Mouse (Mus musculus): Measurements from ENCODE around the gene Cd83.

Cd83 gene

DNA sequence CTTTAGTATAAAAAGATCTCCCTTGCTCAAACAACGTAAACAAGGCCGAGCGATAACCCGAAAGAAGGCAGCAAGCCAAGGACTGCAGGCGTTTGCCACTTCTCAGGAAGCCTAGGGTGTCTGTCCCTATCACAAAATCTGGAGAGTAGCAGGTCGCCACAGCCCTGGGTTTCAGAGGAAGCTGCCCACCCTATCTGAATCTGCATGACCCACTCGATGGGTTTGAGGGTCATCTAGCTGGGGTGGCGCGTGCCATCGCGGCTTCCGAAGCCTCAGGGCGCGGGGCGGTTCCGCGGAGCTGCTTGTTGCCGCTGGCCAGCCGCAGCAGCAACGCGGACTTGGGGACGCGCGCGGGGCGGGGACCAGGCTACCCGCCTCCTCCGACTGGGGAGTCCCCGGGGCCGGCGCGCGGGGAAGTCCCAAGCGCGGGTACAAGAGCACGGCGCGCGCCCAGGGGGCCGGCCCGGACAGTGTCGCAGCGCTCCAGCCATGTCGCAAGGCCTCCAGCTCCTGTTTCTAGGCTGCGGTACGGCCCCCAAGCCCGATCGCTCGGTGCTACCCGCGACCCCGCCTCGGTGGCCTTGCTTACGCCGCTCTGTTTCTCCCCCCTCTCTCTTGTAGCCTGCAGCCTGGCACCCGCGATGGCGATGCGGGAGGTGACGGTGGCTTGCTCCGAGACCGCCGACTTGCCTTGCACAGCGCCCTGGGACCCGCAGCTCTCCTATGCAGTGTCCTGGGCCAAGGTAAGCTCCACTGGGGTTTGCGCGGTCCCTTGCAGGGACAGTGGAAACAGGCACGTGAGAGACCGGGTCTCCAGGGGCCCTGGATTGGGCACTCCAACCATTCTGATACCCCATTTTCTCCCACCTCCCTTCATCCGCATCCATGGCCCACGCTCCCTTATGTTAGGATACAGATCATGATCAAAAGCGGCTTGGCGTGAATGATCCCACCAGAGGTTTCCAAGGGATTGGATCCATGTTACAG is at the start of gene Cd83:
TSS of gene Cd83 (plus strand) at position 51 of the 987 bp plus-strand sequence.
- peak; percentile 67 for DNase-seq (ENCODE audit: extremely low spot score, low spot score)

DNA sequence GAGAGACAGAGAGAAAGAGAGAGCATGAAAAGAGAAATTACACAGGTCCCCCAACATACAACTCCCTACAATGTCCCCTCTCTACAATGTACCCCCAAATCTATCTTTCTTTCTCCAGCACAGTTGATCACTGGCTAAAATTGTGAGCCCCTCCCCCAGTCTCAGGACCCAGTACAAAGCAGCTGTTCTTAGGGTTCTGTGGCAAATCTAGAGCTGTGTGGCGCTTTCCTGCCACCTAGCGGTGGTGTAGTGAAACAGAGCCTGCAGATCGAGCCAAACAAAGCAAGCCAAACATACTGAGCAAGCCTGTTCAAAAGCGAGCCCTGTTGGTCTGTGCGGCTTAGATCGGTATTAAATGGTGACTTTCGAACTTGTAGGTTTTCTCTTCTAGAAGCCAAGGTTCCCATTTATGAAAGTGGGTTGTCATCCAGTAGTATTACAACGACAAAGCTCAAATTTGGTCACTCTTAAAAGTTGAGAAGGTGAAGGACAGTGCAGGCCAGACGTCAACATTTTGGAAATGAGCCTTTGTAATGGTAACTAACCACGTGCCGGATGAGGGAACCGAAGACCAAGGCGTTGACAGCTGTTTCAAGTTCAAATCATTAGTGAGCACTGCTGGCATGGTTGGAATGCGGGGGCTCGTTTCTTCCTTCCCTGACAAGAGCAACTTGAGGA is 44.8 kb upstream of the Cd83 start:
- DNase-seq (ENCODE audit: extremely low spot score, low spot score) = peak; percentile 81

DNA sequence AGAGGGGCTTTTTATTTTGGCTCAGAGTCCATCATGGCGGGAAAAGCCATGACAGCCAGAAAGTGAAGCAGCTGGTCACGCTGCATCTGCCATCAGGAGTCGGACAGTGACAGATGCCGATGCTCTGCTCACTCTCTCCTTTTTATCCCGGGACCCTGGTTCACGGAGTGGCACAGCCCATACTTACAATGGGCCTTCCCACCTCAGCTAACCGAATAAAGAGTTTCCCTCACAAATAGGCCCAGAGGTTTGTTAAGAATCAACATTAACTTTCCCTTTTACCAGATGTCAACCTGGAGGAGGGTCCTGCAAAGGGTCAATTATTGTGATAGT is 44.3 kb upstream of the Cd83 start:
- no peak for DNase-seq (ENCODE audit: extremely low spot score, low spot score)

DNA sequence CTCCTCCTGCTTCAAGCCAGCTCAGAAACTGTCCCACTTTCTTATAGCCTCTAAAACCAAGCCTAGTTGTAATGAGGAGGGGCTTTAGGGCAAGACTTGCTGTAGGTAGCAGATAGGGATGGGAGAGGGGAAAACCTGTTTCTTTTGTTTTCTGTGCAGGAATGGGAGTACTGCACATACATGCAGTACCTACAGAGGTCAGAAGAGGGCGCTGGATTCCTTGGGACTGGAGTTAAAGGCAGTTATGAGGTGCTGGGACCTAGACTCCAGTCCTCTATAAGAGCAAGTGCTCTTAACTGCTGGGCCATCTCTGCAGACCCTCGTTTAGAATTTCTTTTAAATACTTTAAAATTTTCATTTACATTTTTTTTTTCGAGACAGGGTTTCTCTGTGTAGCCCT is 41.9 kb upstream of the Cd83 start:
- no peak for DNase-seq (ENCODE audit: extremely low spot score, low spot score)

GRCm38 (mm10) chr13:43744259-43744658 is 40.3 kb upstream of the Cd83 start:
- DNase-seq (ENCODE audit: extremely low spot score, low spot score) = no peak

GRCm38 (mm10) chr13:43750301-43750700 is 34.3 kb upstream of the Cd83 start:
- no peak for DNase-seq (ENCODE audit: extremely low spot score, low spot score)

DNA sequence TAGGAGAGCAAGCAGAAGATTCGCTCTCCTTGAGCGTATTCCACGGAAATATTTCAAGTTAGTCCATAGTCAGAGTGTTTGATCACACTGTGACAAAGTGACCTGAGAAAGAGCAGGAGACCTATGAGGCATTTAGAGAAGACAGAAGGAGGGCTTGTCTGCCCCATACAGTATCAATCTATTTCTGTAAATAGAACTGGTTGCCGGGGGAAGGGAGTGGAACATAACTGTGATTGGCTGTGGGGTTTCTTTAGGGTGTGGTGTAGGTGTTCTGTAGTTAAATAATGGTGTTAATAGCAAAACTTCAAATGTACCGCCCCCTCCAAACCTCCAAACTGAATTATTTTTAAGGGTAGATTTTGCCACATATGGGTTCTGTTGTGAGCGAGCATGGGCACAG is 33.6 kb upstream of the Cd83 start:
- DNase-seq (ENCODE audit: extremely low spot score, low spot score) = no peak

- no peak for DNase-seq (ENCODE audit: extremely low spot score, low spot score)
Measured at GRCm38 (mm10) chr13:43752407-43752806, 32.2 kb upstream of the Cd83 start.

DNA sequence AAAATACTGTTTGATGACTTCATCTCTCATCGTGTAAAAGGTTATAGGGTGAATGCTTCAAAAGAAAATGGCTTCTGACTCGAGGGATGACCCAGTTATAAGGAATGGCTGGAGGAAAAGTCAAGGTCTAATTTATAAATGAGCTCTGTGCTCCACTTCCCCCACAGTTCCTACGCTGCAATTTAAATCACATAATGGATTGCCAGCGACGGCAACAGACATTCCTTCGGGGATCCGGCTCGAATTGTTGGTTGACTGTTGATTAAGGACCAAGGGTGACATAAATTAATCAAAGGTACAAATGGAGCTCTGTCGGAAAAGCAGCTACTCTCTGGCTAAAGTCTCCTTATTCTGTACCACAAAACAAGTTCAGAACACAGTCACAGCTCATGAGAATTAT is 30.9 kb upstream of the Cd83 start:
- DNase-seq (ENCODE audit: extremely low spot score, low spot score) = no peak

DNA sequence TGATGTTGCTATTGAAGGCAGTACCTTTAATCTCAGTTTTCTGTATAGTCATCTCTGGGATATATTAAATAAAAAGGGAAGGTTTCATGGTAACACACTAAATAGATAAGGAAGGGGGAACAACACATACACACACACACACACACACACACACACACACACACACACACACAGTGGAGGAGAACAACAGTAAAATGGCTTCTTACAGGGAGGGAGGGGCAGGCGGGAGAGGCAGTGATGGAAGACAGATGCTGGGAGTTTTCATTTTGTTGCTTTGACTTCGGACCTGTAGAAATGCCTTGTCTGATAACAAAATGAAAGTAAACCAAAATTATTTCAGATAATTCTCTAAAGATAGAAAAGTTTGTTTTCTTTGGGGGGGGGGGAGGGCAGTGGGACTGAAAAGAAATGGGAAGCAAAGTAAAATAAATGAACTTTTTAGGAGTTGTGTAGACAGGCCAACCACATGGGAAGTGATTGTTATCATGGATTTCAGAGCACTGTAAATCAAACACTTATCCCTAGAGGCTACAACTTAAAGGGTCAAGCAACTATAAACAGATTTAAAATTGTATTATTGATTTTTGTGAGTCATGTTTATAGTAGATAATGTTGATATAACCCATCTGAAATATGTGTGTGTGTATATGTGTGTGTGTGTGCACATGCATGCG is 30.0 kb upstream of the Cd83 start:
- no peak for DNase-seq (ENCODE audit: extremely low spot score, low spot score)

DNA sequence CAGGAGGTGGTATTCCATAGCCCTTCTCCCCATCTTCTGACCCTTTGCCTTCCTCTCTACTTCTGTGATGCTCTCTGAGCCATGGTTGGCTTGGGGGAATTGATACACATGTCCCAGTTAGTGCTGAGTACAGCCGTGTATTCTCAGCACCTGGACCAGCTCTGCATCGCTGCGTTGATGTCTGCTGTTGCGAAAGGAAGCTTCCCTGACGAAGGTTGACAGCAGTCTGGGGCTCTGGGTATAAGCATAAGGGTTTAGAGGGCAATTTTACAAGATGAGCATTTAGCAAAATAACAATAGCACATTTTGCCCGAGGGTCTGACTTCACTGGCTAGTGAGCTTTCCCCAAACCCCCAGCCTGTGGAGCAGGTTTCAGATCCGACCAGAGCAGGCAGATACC is 29.0 kb upstream of the Cd83 start:
- DNase-seq (ENCODE audit: extremely low spot score, low spot score) = no peak

DNA sequence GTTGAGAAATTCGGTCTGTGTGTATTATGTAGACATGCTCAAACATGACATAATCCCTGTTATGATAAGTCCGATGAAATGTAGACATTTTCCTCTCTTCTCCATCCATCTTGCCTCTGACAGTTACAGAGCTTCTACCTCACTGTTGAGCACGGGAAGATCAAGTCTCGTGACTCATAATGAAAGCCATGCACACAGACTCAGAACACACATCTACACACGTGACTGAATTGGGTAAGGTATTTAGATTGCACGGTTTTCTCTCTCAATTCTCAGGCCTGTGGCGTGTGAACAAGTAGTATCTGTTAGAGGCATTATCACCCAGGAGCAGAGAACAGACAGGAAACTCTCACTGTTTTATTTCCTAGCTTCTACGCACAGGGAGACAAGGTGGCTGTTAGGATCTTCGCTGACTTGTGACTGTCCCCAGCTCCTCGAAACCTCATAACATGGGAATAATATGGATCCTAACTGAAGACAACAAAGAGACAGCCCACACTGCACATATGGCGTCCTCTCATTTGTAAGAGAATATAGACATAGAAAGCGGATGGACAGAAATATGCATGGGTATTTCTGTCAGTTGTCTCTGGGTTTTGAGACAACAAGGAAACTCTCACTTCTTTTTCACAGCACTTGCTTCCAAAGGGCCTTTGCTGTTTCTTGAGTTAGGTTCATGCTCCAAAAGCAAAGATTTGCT is 23.3 kb upstream of the Cd83 start:
- DNase-seq (ENCODE audit: extremely low spot score, low spot score) = no peak

DNA sequence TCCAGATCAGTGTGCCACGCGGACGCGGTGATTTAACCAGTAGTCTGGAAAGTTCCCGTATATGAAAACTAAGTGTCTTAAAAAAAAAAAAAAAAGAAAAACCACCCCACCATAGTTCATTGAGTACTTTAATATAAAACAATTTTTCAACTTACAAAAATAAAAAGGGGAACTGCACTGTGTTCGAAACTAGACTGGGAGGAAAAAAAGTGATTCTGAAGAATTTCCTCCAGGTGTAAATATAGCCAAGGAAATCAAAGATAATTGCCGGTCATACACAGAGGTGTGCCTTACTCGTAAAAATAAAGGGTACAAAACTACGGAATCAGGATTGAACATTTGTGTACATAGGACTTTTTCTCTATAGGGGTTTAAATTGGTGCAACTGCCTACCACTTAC is 21.7 kb upstream of the Cd83 start:
- no peak for DNase-seq (ENCODE audit: extremely low spot score, low spot score)

DNA sequence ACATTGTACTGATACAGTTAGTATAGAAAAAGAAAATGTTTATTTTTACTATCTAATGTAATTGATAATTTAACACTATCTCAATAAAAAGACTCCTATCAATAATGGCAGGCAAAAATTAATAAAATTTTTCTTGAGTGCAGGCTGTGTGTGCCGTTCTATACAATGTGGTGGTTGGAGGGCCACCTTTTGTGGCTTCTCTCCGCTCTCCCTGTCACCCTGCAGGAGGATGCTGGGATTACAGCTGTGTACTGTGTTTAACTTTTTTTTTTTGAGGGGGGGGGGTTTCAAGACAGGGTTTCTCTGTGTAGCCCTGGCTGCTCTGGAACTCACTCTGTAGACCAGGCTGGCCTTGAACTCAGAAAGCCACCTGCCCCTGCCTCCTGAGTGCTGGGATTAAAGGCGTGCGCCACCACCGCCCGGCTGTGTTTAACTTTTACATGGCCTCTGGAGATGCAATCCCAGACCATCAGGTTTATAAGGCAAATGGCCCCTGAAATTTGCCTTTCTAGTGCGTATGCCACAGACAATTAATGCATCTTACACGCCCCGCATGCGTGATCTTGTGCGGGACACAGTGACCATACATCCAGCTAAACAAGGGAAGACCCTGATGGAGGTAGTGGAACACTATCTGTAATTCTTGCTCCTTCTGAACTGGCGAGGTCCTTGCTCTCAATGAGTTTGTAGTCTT is 21.1 kb upstream of the Cd83 start:
- DNase-seq (ENCODE audit: extremely low spot score, low spot score) = no peak

GRCm38 (mm10) chr13:43763995-43764579 is 20.5 kb upstream of the Cd83 start:
- DNase-seq (ENCODE audit: extremely low spot score, low spot score) = no peak

DNA sequence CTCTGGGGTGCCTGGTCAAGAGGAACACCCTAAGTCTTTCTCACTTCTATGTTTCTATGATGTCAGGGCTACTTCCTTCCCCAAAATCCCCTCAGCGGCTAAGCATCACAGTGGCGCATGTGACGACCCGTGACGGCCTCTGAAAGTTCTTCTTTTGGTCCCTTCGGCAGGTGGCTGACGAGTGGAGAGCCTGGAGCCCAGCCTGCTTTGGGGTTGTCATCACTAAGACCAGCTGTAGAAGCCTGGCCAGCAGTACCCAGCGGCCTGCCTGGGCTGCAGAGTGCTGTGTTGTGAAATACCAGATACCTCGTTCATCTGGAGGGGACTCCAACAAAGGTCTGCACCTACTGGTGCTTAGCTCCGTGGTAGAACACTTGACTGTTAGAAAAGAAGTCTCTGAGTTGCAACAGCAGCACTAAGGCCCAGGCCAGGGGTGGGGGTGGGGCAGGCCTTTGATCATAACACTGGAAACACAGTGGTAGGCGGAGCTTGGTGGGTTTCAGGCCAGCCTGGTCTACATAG is 19.2 kb upstream of the Cd83 start:
- DNase-seq (ENCODE audit: extremely low spot score, low spot score) = no peak

DNA sequence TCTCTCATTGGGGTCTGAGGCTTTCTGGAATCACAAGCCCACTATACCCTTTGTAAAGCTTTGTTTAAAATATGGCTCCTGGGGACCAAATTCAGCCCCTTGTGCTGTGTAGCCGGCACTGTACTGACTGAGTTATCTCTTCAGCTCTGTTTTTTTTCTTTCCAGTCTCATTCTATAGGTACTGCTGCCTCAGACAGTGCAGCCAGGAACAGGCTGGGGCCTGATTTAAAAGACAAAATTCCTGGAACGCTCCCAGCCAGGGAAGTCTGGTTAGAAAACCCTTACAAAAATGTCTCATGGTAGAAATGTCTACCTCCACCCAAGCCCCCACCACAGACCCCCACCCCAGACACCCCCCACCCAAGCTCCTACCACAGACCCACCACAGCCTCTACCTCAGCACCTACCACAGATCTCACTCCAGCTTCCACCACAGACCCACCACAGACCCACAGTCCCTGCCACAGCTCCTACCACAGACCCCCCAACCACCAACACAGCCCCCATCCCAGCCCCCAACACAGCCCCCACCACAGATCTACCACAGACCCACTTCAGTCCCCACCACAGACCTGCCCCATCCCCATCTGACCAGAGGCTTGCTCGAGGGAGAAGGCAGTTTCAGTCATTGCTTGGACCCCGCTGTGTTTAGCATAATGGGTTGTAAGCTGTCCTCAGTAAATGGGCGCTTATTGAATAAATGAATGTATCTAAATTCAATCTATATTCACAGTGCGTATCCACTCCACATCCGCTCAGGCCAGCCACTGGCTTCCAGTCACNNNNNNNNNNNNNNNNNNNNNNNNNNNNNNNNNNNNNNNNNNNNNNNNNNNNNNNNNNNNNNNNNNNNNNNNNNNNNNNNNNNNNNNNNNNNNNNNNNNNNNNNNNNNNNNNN is 17.5 kb upstream of the Cd83 start:
- DNase-seq (ENCODE audit: extremely low spot score, low spot score) = no peak

DNA sequence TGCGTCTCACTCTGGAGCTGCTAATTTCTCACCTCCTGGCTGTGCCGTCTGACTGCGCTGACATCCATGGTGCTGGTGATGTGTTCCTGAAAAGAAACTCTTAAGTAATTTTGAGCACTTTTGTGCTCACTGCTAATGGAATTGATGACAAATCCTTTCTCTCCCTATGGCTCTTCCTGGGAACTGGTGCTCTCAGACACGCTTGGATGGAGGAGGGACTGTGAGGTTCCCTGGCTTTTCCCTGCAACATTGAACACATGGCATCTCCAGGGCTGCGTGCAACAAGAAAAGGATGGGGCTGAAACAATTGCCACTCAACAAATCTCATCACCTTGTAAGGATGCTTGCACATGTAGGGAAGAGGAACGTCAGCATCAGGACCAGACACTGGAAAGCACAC is 11.6 kb upstream of the Cd83 start:
- no peak for DNase-seq (ENCODE audit: extremely low spot score, low spot score)

GRCm38 (mm10) chr13:43773965-43774566 is 10.5 kb upstream of the Cd83 start:
- DNase-seq (ENCODE audit: extremely low spot score, low spot score) = no peak

Measured in neural tube, embryonic 10.5 days (tissue).